Mouse (Mus musculus) neutrophil, adult 59 days (primary cell): Measurements from ENCODE around the gene Lamtor5. TPM values are rescaled to one million over a fixed set of nuclear protein-coding genes. Genes with fewer than 3 reads are reported as not detected.

ENCODE experiments used
- total RNA-seq, 2 experiments: library from RNA; stranded (reverse); gene quantifications; 1 replicate in 1 of 2; 2 replicates in 1 of 2; pipeline ENCODE4 v1.2.4; 2023

Lamtor5 gene
- total RNA-seq, result 10 to 100 TPM; 49.2 to 53.9 TPM

GRCm38 (mm10) chr3:107278479-107279269 is at the start of gene Lamtor5:
Gene Lamtor5, plus strand, starts transcription at chr3:107278858.

GRCm38 (mm10) chr3:107230527-107230926 is 48.1 kb upstream of the Lamtor5 start, which contains the start of gene A630076J17Rik:
Gene A630076J17Rik, plus strand, starts transcription at chr3:107230614.

DNA sequence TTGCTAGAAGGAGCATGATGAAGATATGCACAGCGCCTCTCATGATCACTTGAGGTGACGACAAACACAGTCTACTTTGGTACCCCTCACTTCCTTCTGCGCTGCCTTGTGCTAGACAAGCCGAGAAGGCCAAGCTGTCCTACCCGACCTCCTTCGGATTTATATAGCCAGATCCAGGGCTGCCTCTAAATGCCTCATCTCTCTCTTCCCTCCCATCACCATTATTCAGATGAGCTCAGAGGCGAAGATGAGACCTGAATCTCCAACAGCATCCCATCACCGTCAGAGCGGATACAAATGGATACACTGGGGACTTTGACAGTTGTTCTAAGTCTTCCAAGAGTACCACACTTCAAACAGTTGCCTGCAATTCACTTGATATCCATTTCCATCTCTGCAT is 39.1 kb upstream of the Lamtor5 start, which contains the start of gene Prok1:
Gene Prok1 (minus strand): TSS at position 101 of the 400 bp plus-strand sequence.

GRCm38 (mm10) chr3:107290764-107291381 is 12.2 kb downstream of the Lamtor5 start, which contains the start of gene Slc16a4:
Gene Slc16a4, plus strand, starts transcription at chr3:107291230.

Other genes with a start within 250 kb of the Lamtor5 start
- 10 to 100 TPM in 1 of 2 experiments, 1 to 10 TPM in 1; 5.7 to 10.0 TPM for gene Kcna3, start 242.7 kb upstream of the Lamtor5 start, total RNA-seq
- gene Kcna2, start 177.7 kb upstream of the Lamtor5 start, total RNA-seq, result under 1 TPM in 1 of 2 experiments, not detected in 1; 0.04 TPM
- not detected for gene Kcna10, start 95.8 kb upstream of the Lamtor5 start, total RNA-seq
- gene Cym, start 57.1 kb upstream of the Lamtor5 start, total RNA-seq, result not detected
- gene A630076J17Rik, start 48.2 kb upstream of the Lamtor5 start, total RNA-seq, result not detected
- not detected for gene Prok1, start 39.2 kb upstream of the Lamtor5 start, total RNA-seq
- gene Slc16a4, start 12.4 kb downstream of the Lamtor5 start, total RNA-seq, result under 1 TPM in 1 of 2 experiments, not detected in 1; 0.15 TPM
- 10 to 100 TPM; 33.7 to 33.9 TPM for gene Rbm15, start 54.8 kb downstream of the Lamtor5 start, total RNA-seq
- gene Kcnc4, start 180.7 kb downstream of the Lamtor5 start, total RNA-seq, result not detected
- gene Slc6a17, start 239.2 kb downstream of the Lamtor5 start, total RNA-seq, result not detected